Mouse (Mus musculus): ENCODE data around the gene Plekha6. TPM values are rescaled to one million over a fixed set of nuclear protein-coding genes. Genes with fewer than 3 reads are reported as not detected.
A peak's percentile ranks its signal among the peaks of the same experiment; 100 is the strongest.

Gene Plekha6
- 2.6 and 3.6 TPM in 2 replicates for polyA plus RNA-seq (2011; ENCODE audit: insufficient read length, low read depth, missing spikeins)

DNA sequence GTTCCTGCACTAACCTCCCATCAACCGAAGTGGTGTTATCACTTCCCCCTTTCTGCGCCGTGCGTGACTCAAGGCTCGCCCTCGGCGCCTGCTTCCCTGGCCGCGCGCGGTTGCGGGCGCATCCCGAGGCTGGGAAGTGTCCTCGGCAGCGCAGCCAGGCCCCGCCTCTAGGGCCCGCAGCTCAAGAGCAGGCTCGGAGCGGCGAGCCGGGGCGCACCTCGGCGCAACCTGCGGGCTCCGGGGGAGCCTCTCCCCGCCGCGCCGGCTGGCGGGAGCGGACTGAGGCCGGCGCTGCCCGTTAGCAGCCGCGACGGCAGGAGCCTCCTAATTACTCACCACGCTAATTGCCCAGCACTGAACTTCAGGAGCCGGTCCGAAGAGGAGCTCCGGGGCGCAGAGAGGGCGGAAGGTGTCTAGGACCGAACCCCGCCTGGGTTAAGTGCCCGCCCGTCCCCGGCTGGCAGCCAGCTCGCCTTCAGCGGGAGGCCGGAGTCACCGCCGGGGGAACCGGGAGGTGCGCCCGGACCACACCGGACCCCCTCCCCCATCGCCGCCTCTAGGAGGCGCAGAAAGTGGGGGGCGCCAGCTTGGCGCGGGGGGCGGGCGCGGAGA, at the start of gene Plekha6:
Gene Plekha6 (plus strand): TSS at position 391 of the 612 bp plus-strand sequence.
- no peak within 1 kb of the TSS for H3K27ac ChIP-seq (ENCODE audit: insufficient read depth, low read length)
- H3K4me3 ChIP-seq (ENCODE audit: insufficient read depth, low read length) = peak within 1 kb of the TSS; percentile 34
- H3K4me1 ChIP-seq (ENCODE audit: control insufficient read depth, insufficient read depth, low read length) = peaks cover 3% of the 10 kb centered on the region; the same call in 1 of the 2 replicates
- TF ChIP-seq POLR2A (IDR thresholded peaks at IDR 0.05; ENCODE audit: low read depth, low read length) = no peak
- TF ChIP-seq CTCF (IDR thresholded peaks at IDR 0.05; ENCODE audit: borderline replicate concordance, insufficient read depth, low read length) = no peak

- Histone ChIP-seq H3K27ac (ENCODE audit: insufficient read depth, low read length) (no peak overlapping the region), H3K4me1 (ENCODE audit: control insufficient read depth, insufficient read depth, low read length) (no peaks in the 10 kb centered on the region), H3K4me3 (ENCODE audit: insufficient read depth, low read length) (no peak overlapping the region)
- TF ChIP-seq CTCF (IDR thresholded peaks at IDR 0.05; ENCODE audit: borderline replicate concordance, insufficient read depth, low read length) = no peak
- TF ChIP-seq POLR2A (IDR thresholded peaks at IDR 0.05; ENCODE audit: low read depth, low read length) = no peak
These were observed 47.9 kb upstream of the Plekha6 start for GRCm38 (mm10) chr1:133116108-133116507.

GRCm38 (mm10) chr1:133118127-133118526, 45.9 kb upstream of the Plekha6 start:
- no peak for TF ChIP-seq CTCF (IDR thresholded peaks at IDR 0.05; ENCODE audit: borderline replicate concordance, insufficient read depth, low read length)
- Histone ChIP-seq H3K4me1 (ENCODE audit: control insufficient read depth, insufficient read depth, low read length) (no peaks in the 10 kb centered on the region), H3K27ac (ENCODE audit: insufficient read depth, low read length) (no peak overlapping the region), H3K4me3 (ENCODE audit: insufficient read depth, low read length) (no peak overlapping the region)

DNA sequence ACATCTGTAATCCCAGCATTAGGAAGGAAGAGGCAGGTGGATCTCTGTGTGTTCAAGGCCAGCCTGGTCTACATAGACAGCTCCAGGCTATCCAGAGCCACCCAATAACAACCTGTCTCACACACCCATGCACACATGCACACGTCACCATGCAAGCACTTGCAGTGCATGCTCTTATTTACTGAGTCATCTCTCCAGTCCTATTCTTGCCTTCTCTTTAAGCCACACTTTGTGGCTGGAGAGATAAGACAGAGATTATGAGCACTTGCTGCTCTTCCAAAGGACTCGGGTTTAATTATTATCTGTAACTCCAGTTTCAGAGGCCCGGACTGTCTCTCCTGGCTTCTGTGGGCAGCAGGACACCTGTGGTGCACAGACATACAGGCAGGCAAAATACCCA, 45.2 kb upstream of the Plekha6 start:
- TF ChIP-seq POLR2A (IDR thresholded peaks at IDR 0.05; ENCODE audit: low read depth, low read length) (no peak), CTCF (IDR thresholded peaks at IDR 0.05; ENCODE audit: borderline replicate concordance, insufficient read depth, low read length) (no peak)
- H3K4me3 ChIP-seq (ENCODE audit: insufficient read depth, low read length) = no peak overlapping the region
- H3K27ac ChIP-seq (ENCODE audit: insufficient read depth, low read length) = no peak overlapping the region
- H3K4me1 ChIP-seq (ENCODE audit: control insufficient read depth, insufficient read depth, low read length) = no peaks in the 10 kb centered on the region

DNA sequence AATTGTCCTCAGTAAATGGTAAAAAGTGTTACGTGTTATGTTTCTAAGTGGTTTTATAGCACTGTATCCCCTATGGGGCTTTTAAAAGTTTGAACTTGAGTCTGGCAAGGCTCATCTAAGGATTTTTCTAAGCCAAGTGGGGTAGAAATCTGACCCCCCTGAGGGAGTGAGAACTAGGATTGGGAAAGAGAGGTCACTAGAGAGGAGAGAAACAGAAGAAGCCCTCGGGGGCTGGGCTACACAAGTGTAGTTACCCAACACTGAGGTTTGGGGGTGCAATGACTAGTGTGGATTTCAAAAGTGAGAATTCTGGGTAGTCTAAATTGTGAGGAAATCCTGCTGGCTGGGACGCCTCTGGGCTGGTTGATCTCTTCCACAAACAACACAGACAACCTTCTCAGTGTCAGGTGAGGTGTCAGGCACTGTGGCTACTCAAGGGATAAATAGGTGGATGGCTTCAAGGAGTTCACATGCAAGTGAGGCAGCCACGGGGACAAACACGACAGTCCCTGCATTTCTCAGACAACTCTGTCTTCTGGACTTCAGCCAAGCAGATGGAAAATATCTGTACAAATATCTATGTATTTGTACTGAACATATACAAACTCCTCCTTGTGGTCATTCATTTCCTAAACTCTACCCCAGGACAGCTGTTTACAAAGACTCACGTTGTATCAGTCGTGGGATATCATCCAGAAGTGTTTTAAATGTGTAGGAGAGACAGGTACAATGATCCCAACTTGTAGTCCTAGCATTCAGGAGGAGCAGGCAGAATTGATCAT, 43.9 kb upstream of the Plekha6 start:
- TF ChIP-seq POLR2A (IDR thresholded peaks at IDR 0.05; ENCODE audit: low read depth, low read length) = no peak
- TF ChIP-seq CTCF (IDR thresholded peaks at IDR 0.05; ENCODE audit: borderline replicate concordance, insufficient read depth, low read length) = no peak
- H3K4me1 ChIP-seq (ENCODE audit: control insufficient read depth, insufficient read depth, low read length) = no peaks in the 10 kb centered on the region
- no peak overlapping the region for H3K4me3 ChIP-seq (ENCODE audit: insufficient read depth, low read length)
- H3K27ac ChIP-seq (ENCODE audit: insufficient read depth, low read length) = no peak overlapping the region

- TF ChIP-seq POLR2A (IDR thresholded peaks at IDR 0.05; ENCODE audit: low read depth, low read length) = no peak
- no peak for TF ChIP-seq CTCF (IDR thresholded peaks at IDR 0.05; ENCODE audit: borderline replicate concordance, insufficient read depth, low read length)
- H3K4me1 ChIP-seq (ENCODE audit: control insufficient read depth, insufficient read depth, low read length) = no peaks in the 10 kb centered on the region
These were observed 42.8 kb upstream of the Plekha6 start for GRCm38 (mm10) chr1:133121246-133121645.

GRCm38 (mm10) chr1:133124137-133124536, 39.9 kb upstream of the Plekha6 start:
- H3K27ac ChIP-seq (ENCODE audit: insufficient read depth, low read length) = no peak overlapping the region
- TF ChIP-seq POLR2A (IDR thresholded peaks at IDR 0.05; ENCODE audit: low read depth, low read length) (no peak), CTCF (IDR thresholded peaks at IDR 0.05; ENCODE audit: borderline replicate concordance, insufficient read depth, low read length) (no peak)
- no peak overlapping the region for H3K4me3 ChIP-seq (ENCODE audit: insufficient read depth, low read length)
- no peaks in the 10 kb centered on the region for H3K4me1 ChIP-seq (ENCODE audit: control insufficient read depth, insufficient read depth, low read length)

More at GRCm38 (mm10) chr1:133121246-133121645, 42.8 kb upstream of the Plekha6 start:
- Histone ChIP-seq H3K4me3 (ENCODE audit: insufficient read depth, low read length) (no peak overlapping the region), H3K27ac (ENCODE audit: insufficient read depth, low read length) (no peak overlapping the region)

DNA sequence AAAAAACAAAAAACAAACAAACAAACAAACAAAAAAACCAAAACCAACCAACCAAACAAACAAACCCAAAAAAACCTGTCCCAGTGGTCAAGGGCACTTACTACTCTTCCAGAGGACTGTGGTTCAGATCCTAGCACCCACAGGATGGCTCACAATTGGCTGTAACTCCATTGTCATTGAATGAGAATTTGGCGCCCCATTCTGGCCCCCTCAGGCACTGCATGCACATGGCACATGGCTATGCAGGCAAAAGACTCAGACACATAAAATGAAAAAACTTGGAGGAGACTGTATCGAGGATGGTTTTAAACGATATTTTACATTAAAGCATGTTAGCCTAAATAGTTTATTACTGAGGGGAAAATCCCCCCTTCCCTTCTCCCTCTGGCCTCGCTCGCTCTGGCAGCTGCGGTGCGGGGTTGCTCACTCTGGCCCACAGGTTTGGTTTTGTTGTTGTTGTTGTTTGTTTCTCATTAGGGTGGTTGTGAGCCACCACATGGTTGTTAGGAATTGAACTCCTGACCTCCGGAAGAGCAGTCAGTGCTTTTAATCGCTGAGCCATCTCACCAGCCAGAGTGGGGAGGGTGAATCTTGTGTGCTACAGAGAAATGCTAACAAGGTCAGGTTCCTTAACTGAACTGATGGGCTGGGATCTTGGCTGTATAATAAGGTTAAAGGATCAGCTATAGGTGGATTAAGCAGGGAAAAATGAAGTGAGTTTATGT, 38.2 kb upstream of the Plekha6 start:
- no peaks in the 10 kb centered on the region for H3K4me1 ChIP-seq (ENCODE audit: control insufficient read depth, insufficient read depth, low read length)
- H3K4me3 ChIP-seq (ENCODE audit: insufficient read depth, low read length) = no peak overlapping the region
- H3K27ac ChIP-seq (ENCODE audit: insufficient read depth, low read length) = no peak overlapping the region
- TF ChIP-seq CTCF (IDR thresholded peaks at IDR 0.05; ENCODE audit: borderline replicate concordance, insufficient read depth, low read length) (no peak), POLR2A (IDR thresholded peaks at IDR 0.05; ENCODE audit: low read depth, low read length) (no peak)

- no peak for TF ChIP-seq POLR2A (IDR thresholded peaks at IDR 0.05; ENCODE audit: low read depth, low read length)
- no peak for TF ChIP-seq CTCF (IDR thresholded peaks at IDR 0.05; ENCODE audit: borderline replicate concordance, insufficient read depth, low read length)
- H3K4me3 ChIP-seq (ENCODE audit: insufficient read depth, low read length) = no peak overlapping the region
- no peak overlapping the region for H3K27ac ChIP-seq (ENCODE audit: insufficient read depth, low read length)
- H3K4me1 ChIP-seq (ENCODE audit: control insufficient read depth, insufficient read depth, low read length) = no peaks in the 10 kb centered on the region
These were observed 37.7 kb upstream of the Plekha6 start for GRCm38 (mm10) chr1:133126365-133126740.

All from embryonic fibroblast, embryonic 13.5 days (primary cell).